Mouse (Mus musculus): ENCODE measurements around the gene Prss47. TPM values are rescaled to one million over a fixed set of nuclear protein-coding genes. Genes with fewer than 3 reads are reported as not detected.

Prss47 gene
- polyA plus RNA-seq, 1 experiment: not detected

- Histone ChIP-seq H3K36me3 (ENCODE audit: control insufficient read depth, insufficient read depth, low read length) (no peaks in the 10 kb centered on the region), H3K27ac (ENCODE audit: insufficient read depth, low read length) (no peak within 1 kb of the TSS), H3K4me3 (ENCODE audit: extremely low read depth, insufficient read depth, insufficient read length) (no peak within 1 kb of the TSS), H3K4me1 (ENCODE audit: control insufficient read depth, insufficient read depth, insufficient read length) (no peaks in the 10 kb centered on the region), H3K27me3 (ENCODE audit: control insufficient read depth, insufficient read depth, low read length) (no peaks in the 10 kb centered on the region)
- DNase-seq (ENCODE audit: low read depth in 1 of 2, low spot score in 2 of 2): no peak
- TF ChIP-seq POLR2A (IDR thresholded peaks at IDR 0.05; ENCODE audit: low read depth, low read length): no peak
- no peak for TF ChIP-seq CTCF (IDR thresholded peaks at IDR 0.05; ENCODE audit: extremely low read depth, insufficient read depth, insufficient read length, insufficient replicate concordance)
Observed at GRCm38 (mm10) chr13:65032758-65033157, 19.8 kb downstream of the Prss47 start, which contains the start of gene Spata31d1c. Gene Spata31d1c (plus strand): TSS chr13:65033058.

- no peak overlapping the region for H3K4me3 ChIP-seq (ENCODE audit: extremely low read depth, insufficient read depth, insufficient read length)
- no peak for DNase-seq (ENCODE audit: low read depth in 1 of 2, low spot score in 2 of 2)
- H3K27ac ChIP-seq (ENCODE audit: insufficient read depth, low read length): no peak overlapping the region
- 74% methylated on average over 4 of the region's 4 CpGs for WGBS
- no peaks in the 10 kb centered on the region for H3K36me3 ChIP-seq (ENCODE audit: control insufficient read depth, insufficient read depth, low read length)
- no peak for TF ChIP-seq CTCF (IDR thresholded peaks at IDR 0.05; ENCODE audit: extremely low read depth, insufficient read depth, insufficient read length, insufficient replicate concordance)
- TF ChIP-seq POLR2A (IDR thresholded peaks at IDR 0.05; ENCODE audit: low read depth, low read length): no peak
- no peaks in the 10 kb centered on the region for H3K4me1 ChIP-seq (ENCODE audit: control insufficient read depth, insufficient read depth, insufficient read length)
- H3K27me3 ChIP-seq (ENCODE audit: control insufficient read depth, insufficient read depth, low read length): no peaks in the 10 kb centered on the region
Observed at GRCm38 (mm10) chr13:65011052-65011738, 41.4 kb downstream of the Prss47 start.

GRCm38 (mm10) chr13:65007971-65008370 is 44.6 kb downstream of the Prss47 start:
- H3K4me3 ChIP-seq (ENCODE audit: extremely low read depth, insufficient read depth, insufficient read length): no peak overlapping the region
- H3K27me3 ChIP-seq (ENCODE audit: control insufficient read depth, insufficient read depth, low read length): no peaks in the 10 kb centered on the region
- TF ChIP-seq CTCF (IDR thresholded peaks at IDR 0.05; ENCODE audit: extremely low read depth, insufficient read depth, insufficient read length, insufficient replicate concordance) (no peak), POLR2A (IDR thresholded peaks at IDR 0.05; ENCODE audit: low read depth, low read length) (no peak)
- no peak for DNase-seq (ENCODE audit: low read depth in 1 of 2, low spot score in 2 of 2)
- H3K27ac ChIP-seq (ENCODE audit: insufficient read depth, low read length): no peak overlapping the region
- H3K36me3 ChIP-seq (ENCODE audit: control insufficient read depth, insufficient read depth, low read length): no peaks in the 10 kb centered on the region
- no peaks in the 10 kb centered on the region for H3K4me1 ChIP-seq (ENCODE audit: control insufficient read depth, insufficient read depth, insufficient read length)
- 81% methylated on average over 1 of the region's 1 CpGs for WGBS

GRCm38 (mm10) chr13:65006760-65007159 is 45.8 kb downstream of the Prss47 start:
- Histone ChIP-seq H3K36me3 (ENCODE audit: control insufficient read depth, insufficient read depth, low read length) (no peaks in the 10 kb centered on the region), H3K27ac (ENCODE audit: insufficient read depth, low read length) (no peak overlapping the region), H3K27me3 (ENCODE audit: control insufficient read depth, insufficient read depth, low read length) (no peaks in the 10 kb centered on the region), H3K4me1 (ENCODE audit: control insufficient read depth, insufficient read depth, insufficient read length) (no peaks in the 10 kb centered on the region), H3K4me3 (ENCODE audit: extremely low read depth, insufficient read depth, insufficient read length) (no peak overlapping the region)
- no peak for TF ChIP-seq CTCF (IDR thresholded peaks at IDR 0.05; ENCODE audit: extremely low read depth, insufficient read depth, insufficient read length, insufficient replicate concordance)
- WGBS: 93% methylated on average over 1 of the region's 1 CpGs
- DNase-seq (ENCODE audit: low read depth in 1 of 2, low spot score in 2 of 2): no peak

GRCm38 (mm10) chr13:65005414-65005813 is 47.1 kb downstream of the Prss47 start:
- H3K27me3 ChIP-seq (ENCODE audit: control insufficient read depth, insufficient read depth, low read length): no peaks in the 10 kb centered on the region
- no peaks in the 10 kb centered on the region for H3K4me1 ChIP-seq (ENCODE audit: control insufficient read depth, insufficient read depth, insufficient read length)
- H3K4me3 ChIP-seq (ENCODE audit: extremely low read depth, insufficient read depth, insufficient read length): no peak overlapping the region
- no peak overlapping the region for H3K27ac ChIP-seq (ENCODE audit: insufficient read depth, low read length)
- H3K36me3 ChIP-seq (ENCODE audit: control insufficient read depth, insufficient read depth, low read length): no peaks in the 10 kb centered on the region
- TF ChIP-seq CTCF (IDR thresholded peaks at IDR 0.05; ENCODE audit: extremely low read depth, insufficient read depth, insufficient read length, insufficient replicate concordance) (no peak), POLR2A (IDR thresholded peaks at IDR 0.05; ENCODE audit: low read depth, low read length) (no peak)
- DNase-seq (ENCODE audit: low read depth in 1 of 2, low spot score in 2 of 2): no peak

Other genes starting within 250 kb of the Prss47 start
- gene Cntnap3, start 148.8 kb downstream of the Prss47 start, polyA plus RNA-seq (2012; rRNA removed): 0.01 TPM in 1 of 2 replicates, not detected in the other
- not detected in 2 replicates for gene Spata31, start 135.4 kb downstream of the Prss47 start, polyA plus RNA-seq (2012; rRNA removed)
- not detected in 2 replicates for gene Spata31d1c, start 19.7 kb downstream of the Prss47 start, polyA plus RNA-seq (2012; rRNA removed)
- gene Mfsd14b, start 60.2 kb upstream of the Prss47 start, polyA plus RNA-seq (2012; rRNA removed): 9.8 and 12.7 TPM in 2 replicates
- gene Olfr465-ps1, start 85.3 kb upstream of the Prss47 start, polyA plus RNA-seq (2012; rRNA removed): not detected in 2 replicates
- not detected in 2 replicates for gene Olfr466, start 97.5 kb upstream of the Prss47 start, polyA plus RNA-seq (2012; rRNA removed)
- not detected in 2 replicates for gene Nlrp4f, start 153.2 kb upstream of the Prss47 start, polyA plus RNA-seq (2012; rRNA removed)
- gene Gm10775, start 206.8 kb upstream of the Prss47 start, polyA plus RNA-seq (2012; rRNA removed): not detected in 2 replicates
- gene Zfp369, start 226.1 kb upstream of the Prss47 start, polyA plus RNA-seq (2012; rRNA removed): 11.7 and 12.1 TPM in 2 replicates